Mouse (Mus musculus) hindbrain, postnatal 0 days (tissue): Measurements from ENCODE around the gene Dhps. TPM values are rescaled to one million over a fixed set of nuclear protein-coding genes. Genes with fewer than 3 reads are reported as not detected.

ENCODE experiments used
- ATAC-seq: fragments of 200-750 bp; cut with Nextera tagmentation; 2 replicates; pipeline ENCODE4 v1.8.0; 2017; ENCODE audit warnings: mild to moderate bottlenecking, moderate TSS enrichment, moderate library complexity
- DNase-seq: peaks from one replicate; pipeline ENCODE4 v3.0.0-alpha.2; 2015; ENCODE audit warnings: low spot score
- H3K27ac ChIP-seq: fragments of 300-500 bp; sonication (generic); 2 replicates; pipeline ENCODE4 v1.5.1; 2014; ENCODE audit warnings: mild to moderate bottlenecking
- H3K27me3 ChIP-seq: fragments of 300-500 bp; sonication (generic); 2 replicates; pipeline ENCODE4 v1.6.1; 2014; ENCODE audit warnings: low read length, mixed read lengths; ENCODE audit not compliant: insufficient read depth
- H3K36me3 ChIP-seq: fragments of 300-500 bp; sonication (generic); 2 replicates; pipeline ENCODE4 v1.6.1; 2014; ENCODE audit warnings: low read length, mixed read lengths; ENCODE audit not compliant: insufficient read depth
- H3K4me1 ChIP-seq: fragments of 300-500 bp; sonication (generic); 2 replicates; pipeline ENCODE4 v1.6.1; 2014; ENCODE audit warnings: antibody characterized with exemption, low read length, mixed read lengths; ENCODE audit not compliant: insufficient read depth
- H3K4me2 ChIP-seq: fragments of 300-500 bp; sonication (generic); 2 replicates; pipeline ENCODE4 v1.6.1; 2014; ENCODE audit warnings: low read depth, mild to moderate bottlenecking, low read length, moderate library complexity, mixed read lengths
- H3K4me3 ChIP-seq: fragments of 300-500 bp; sonication (generic); 2 replicates; pipeline ENCODE4 v1.5.1; 2014; ENCODE audit warnings: low read length
- H3K9ac ChIP-seq: fragments of 300-500 bp; sonication (generic); replicated peaks from 2 replicates; pipeline ENCODE4 v1.6.1; 2014; ENCODE audit warnings: mild to moderate bottlenecking, low read length, moderate library complexity, mixed read lengths
- H3K9me3 ChIP-seq: fragments of 300-500 bp; sonication (generic); 2 replicates; pipeline ENCODE4 v1.6.1; 2016; ENCODE audit warnings: low read length, mixed read lengths
- CTCF ChIP-seq: IDR thresholded peaks from 2 replicates; pipeline ENCODE4 v1.5.1; 2016; ENCODE audit warnings: antibody characterized with exemption, control low read depth, low read depth
- WGBS: fragments of 180-500 bp; shearing (Covaris S2); extraction: QIAGEN DNeasy Blood & Tissue Kit; methylation state at CpG from one replicate; pipeline ENCODE4 v1.1.7; 2014; 5-methylcytosine and 5-hydroxymethylcytosine counted together
- polyA plus RNA-seq: library from polyadenylated mRNA; unstranded; fragments of >200 nt; fragmentation: Nextera tagmentation; extraction: Ambion mirVana; gene quantifications from 2 replicates; pipeline ENCODE4 v1.2.1, GENCODE M21; 2015
- total RNA-seq: library from RNA; depleted of rRNA; stranded (reverse); fragments of >200 nt; gene quantifications from 2 replicates; pipeline ENCODE4 v1.2.3, GENCODE M21; 2014

The Dhps gene
- total and polyA plus RNA-seq, 2 experiments from 2014 or later: 103 to 118 TPM

- no peak for TF ChIP-seq CTCF
- Histone ChIP-seq H3K36me3 (peaks cover 30% of the 10 kb centered on the region), H3K4me1 (peaks cover 28% of the 10 kb centered on the region), H3K9me3 (no peaks in the 10 kb centered on the region), H3K27ac (no peak overlapping the region), H3K4me2 (peak overlapping the region; percentile 91; the same call in 1 of the 2 replicates), H3K9ac (no peak overlapping the region; the same call in 1 of the 2 replicates), H3K4me3 (peak overlapping the region; percentile 95; the same call in 1 of the 2 replicates), H3K27me3 (no peaks in the 10 kb centered on the region)
- 94% methylated on average over 14 of the region's 14 CpGs for WGBS
- no peak for ATAC-seq
- DNase-seq: no peak
Measured at GRCm38 (mm10) chr8:85029271-85029670, 42.3 kb upstream of the Dhps start.

- Histone ChIP-seq H3K36me3 (peaks cover 30% of the 10 kb centered on the region), H3K9ac (no peak overlapping the region), H3K4me1 (peaks cover 15% of the 10 kb centered on the region; the same call in 1 of the 2 replicates), H3K4me2 (no peak overlapping the region), H3K4me3 (no peak overlapping the region), H3K9me3 (no peaks in the 10 kb centered on the region), H3K27ac (no peak overlapping the region), H3K27me3 (no peaks in the 10 kb centered on the region)
- TF ChIP-seq CTCF: no peak
- no peak for DNase-seq
- no peak for ATAC-seq
- WGBS: 94% methylated on average over 4 of the region's 4 CpGs
Measured at GRCm38 (mm10) chr8:85032622-85033311, 38.8 kb upstream of the Dhps start.

- TF ChIP-seq CTCF: no peak
- no peak for ATAC-seq
- no peaks in the 10 kb centered on the region for H3K9me3 ChIP-seq
- H3K4me1 ChIP-seq: peaks cover 11% of the 10 kb centered on the region
- H3K4me3 ChIP-seq: no peak overlapping the region
- H3K27ac ChIP-seq: no peak overlapping the region
- 77% methylated on average over 1 of the region's 1 CpGs for WGBS
- H3K9ac ChIP-seq: no peak overlapping the region
- H3K36me3 ChIP-seq: peaks cover 30% of the 10 kb centered on the region
- H3K4me2 ChIP-seq: no peak overlapping the region
- H3K27me3 ChIP-seq: no peaks in the 10 kb centered on the region
- DNase-seq: no peak
Measured at GRCm38 (mm10) chr8:85033867-85034266, 37.7 kb upstream of the Dhps start.

- peak overlapping the region; percentile 82 for H3K4me2 ChIP-seq
- DNase-seq (peak; percentile 91), ATAC-seq (no peak)
- peaks cover 8% of the 10 kb centered on the region; the same call in 1 of the 2 replicates for H3K4me1 ChIP-seq
- peak overlapping the region; percentile 19; the same call in 1 of the 2 replicates for H3K4me3 ChIP-seq
- 0 out of 2 replicates have a peak overlapping the region, but pooled peaks have one; percentile 26 for H3K9ac ChIP-seq
- WGBS: 4% methylated on average over 13 of the region's 13 CpGs
- H3K27me3 ChIP-seq: no peaks in the 10 kb centered on the region
- no peak overlapping the region for H3K27ac ChIP-seq
- H3K9me3 ChIP-seq: no peaks in the 10 kb centered on the region
- no peak for TF ChIP-seq CTCF
- H3K36me3 ChIP-seq: peaks cover 28% of the 10 kb centered on the region
Measured at GRCm38 (mm10) chr8:85034764-85035163, 36.8 kb upstream of the Dhps start.

- no peak overlapping the region for H3K27ac ChIP-seq
Measured at GRCm38 (mm10) chr8:85035165-85035727, 36.3 kb upstream of the Dhps start.

GRCm38 (mm10) chr8:85035728-85036310 lies 35.7 kb upstream of the Dhps start:
- DNase-seq (peak; percentile 12), ATAC-seq (no peak)
- H3K27ac ChIP-seq: peak overlapping the region; percentile 98
- H3K9me3 ChIP-seq: no peaks in the 10 kb centered on the region
- H3K36me3 ChIP-seq: peaks cover 23% of the 10 kb centered on the region
- WGBS: 2% methylated on average over 15 of the region's 15 CpGs
- no peaks in the 10 kb centered on the region for H3K27me3 ChIP-seq
- TF ChIP-seq CTCF: no peak
- peak overlapping the region; percentile 82 for H3K4me2 ChIP-seq
- peak overlapping the region; percentile 83 for H3K4me3 ChIP-seq
- peak overlapping the region; percentile 91 for H3K9ac ChIP-seq
- peaks cover 8% of the 10 kb centered on the region; the same call in 1 of the 2 replicates for H3K4me1 ChIP-seq

More at GRCm38 (mm10) chr8:85035165-85035727, 36.3 kb upstream of the Dhps start:
- 8% methylated on average over 12 of the region's 12 CpGs for WGBS
- Histone ChIP-seq H3K9ac (no peak overlapping the region; the same call in 1 of the 2 replicates), H3K36me3 (peaks cover 23% of the 10 kb centered on the region), H3K4me2 (peak overlapping the region; percentile 82), H3K9me3 (no peaks in the 10 kb centered on the region), H3K27me3 (no peaks in the 10 kb centered on the region), H3K4me1 (peaks cover 8% of the 10 kb centered on the region; the same call in 1 of the 2 replicates), H3K4me3 (peak overlapping the region; percentile 83)
- no peak for ATAC-seq
- TF ChIP-seq CTCF: no peak
- DNase-seq: no peak
